Mouse (Mus musculus) lung, postnatal 36 days (tissue): Measurements from ENCODE around the gene Pth2.
"Not testable (repeated sequence)": the region's sequence is repeated elsewhere in the genome, so short reads cannot be mapped to it uniquely, and the experiment has no call there.

Experiments used
- DNase-seq: peaks from one replicate; pipeline ENCODE4 v3.0.0; 2022; ENCODE audit warnings: mixed read lengths

Gene Pth2

GRCm38 (mm10) chr7:45154096-45154992 is 26.5 kb upstream of the Pth2 start, which contains the start of the genes Pih1d1 and Aldh16a1:
Gene Pih1d1, plus strand, starts transcription at chr7:45154303.
Gene Aldh16a1, minus strand, starts transcription at chr7:45154584.
- DNase-seq: peak; percentile 99

- DNase-seq: peak; percentile 67
Observed at GRCm38 (mm10) chr7:45154993-45155514, 25.7 kb upstream of the Pth2 start.

- no peak for DNase-seq
Observed at GRCm38 (mm10) chr7:45155590-45155989, 25.2 kb upstream of the Pth2 start.

GRCm38 (mm10) chr7:45156206-45156605 is 24.6 kb upstream of the Pth2 start:
- no peak for DNase-seq

GRCm38 (mm10) chr7:45157459-45157858 is 23.3 kb upstream of the Pth2 start:
- DNase-seq: no peak

- no peak for DNase-seq
Observed at GRCm38 (mm10) chr7:45158991-45159390, 21.8 kb upstream of the Pth2 start.

- DNase-seq: no peak
Observed at GRCm38 (mm10) chr7:45160316-45160800, 20.4 kb upstream of the Pth2 start.

- DNase-seq: no peak
Observed at GRCm38 (mm10) chr7:45160866-45161265, 19.9 kb upstream of the Pth2 start.

- DNase-seq: peak; percentile 88
Observed at GRCm38 (mm10) chr7:45161612-45162473, 19.0 kb upstream of the Pth2 start.

- no peak for DNase-seq
Observed at GRCm38 (mm10) chr7:45162551-45162950, 18.2 kb upstream of the Pth2 start.

GRCm38 (mm10) chr7:45162996-45163615 is 17.7 kb upstream of the Pth2 start:
- DNase-seq: no peak

GRCm38 (mm10) chr7:45163735-45164490 is 16.9 kb upstream of the Pth2 start, which contains the start of gene Slc17a7:
Gene Slc17a7, plus strand, starts transcription at chr7:45163949.
- peak; percentile 47 for DNase-seq

- no peak for DNase-seq
Observed at GRCm38 (mm10) chr7:45164833-45165232, 16.0 kb upstream of the Pth2 start.

- no peak for DNase-seq
Observed at GRCm38 (mm10) chr7:45165701-45166100, 15.1 kb upstream of the Pth2 start.

GRCm38 (mm10) chr7:45166950-45167401 is 13.8 kb upstream of the Pth2 start:
- DNase-seq: no peak

GRCm38 (mm10) chr7:45167761-45168445 is 12.9 kb upstream of the Pth2 start:
- DNase-seq: no peak

GRCm38 (mm10) chr7:45168656-45169055 is 12.1 kb upstream of the Pth2 start:
- no peak for DNase-seq

- no peak for DNase-seq
Observed at GRCm38 (mm10) chr7:45169495-45169894, 11.3 kb upstream of the Pth2 start.

GRCm38 (mm10) chr7:45172974-45173373 is 7.8 kb upstream of the Pth2 start:
- DNase-seq: peak; percentile 30

GRCm38 (mm10) chr7:45173772-45174171 is 7.0 kb upstream of the Pth2 start:
- not testable (repeated sequence) for DNase-seq
